Mouse (Mus musculus) embryonic stem cell, embryonic (primary cell): ENCODE results near the gene Plxnc1.

Experiments
- CTCF ChIA-PET, 4 experiments: fragments of 300-600 bp in 2 of 4; fragments of 350-600 bp in 2 of 4; sonication (Branson Sonifier 250); formaldehyde crosslinking; loops; one replicate each; lab custom pipeline; 2022; ENCODE audit warnings: inconsistent platforms in 2 of 4; lab: Charles Lee
- POLR2A ChIA-PET, 4 experiments: fragments of 300-600 bp in 2 of 4; fragments of 350-600 bp in 2 of 4; sonication (Branson Sonifier 250); formaldehyde crosslinking; loops; one replicate each; lab custom pipeline; 2022; ENCODE audit warnings: antibody characterized with exemption in 4 of 4, inconsistent platforms in 1 of 4; lab: Charles Lee

Gene Plxnc1

DNA sequence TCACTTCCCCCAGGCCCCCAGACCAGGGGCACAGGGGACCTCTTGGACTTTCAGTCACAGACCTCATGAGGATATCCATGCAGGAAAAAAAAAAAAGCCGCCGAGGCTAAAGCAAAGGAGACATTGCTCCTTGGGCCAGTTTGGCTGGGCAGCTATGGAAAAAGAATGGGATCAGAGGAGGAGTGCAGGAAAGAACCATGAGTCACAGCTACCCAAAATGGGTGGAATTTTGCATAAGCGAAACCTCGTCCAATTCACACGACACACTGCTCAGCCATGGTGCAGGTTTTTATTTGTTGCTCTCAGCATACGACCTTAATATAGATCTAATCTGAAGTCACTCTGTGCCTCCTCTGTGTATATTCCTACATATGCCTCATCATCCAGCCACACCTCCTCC, 28.9 kb downstream of the Plxnc1 start:
- ChIA-PET POLR2A (interaction anchor here in 1 of 4 experiments (0.5 kb wide), 1 partner anchor 290 kb away, joined by 3 read pairs; no protein-coding TSS in a partner anchor), CTCF (no interaction called here)

DNA sequence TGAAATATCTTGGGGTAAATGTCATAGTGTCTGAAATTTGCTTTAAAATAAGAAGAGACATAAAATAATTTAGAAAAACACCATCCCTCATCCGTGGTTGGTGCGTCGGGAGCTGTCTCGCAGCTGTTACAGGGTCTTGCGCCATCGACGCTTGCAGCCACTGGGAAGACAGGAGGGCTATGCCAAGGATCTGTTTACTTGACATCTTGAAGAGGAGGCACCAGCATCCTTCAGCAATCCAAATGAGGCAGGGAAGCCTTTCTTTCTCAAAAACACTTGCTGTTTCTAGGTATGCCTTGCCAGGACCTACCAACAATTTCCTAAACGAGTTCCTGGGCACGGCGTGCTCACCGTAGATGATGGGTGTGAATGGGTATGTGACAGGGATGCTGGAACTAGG, 30.6 kb downstream of the Plxnc1 start:
- ChIA-PET CTCF (no interaction called here), POLR2A (interaction anchor here in 1 of 4 experiments (0.5 kb wide), 1 partner anchor 10 kb away, joined by 5 read pairs; no protein-coding TSS in a partner anchor)

DNA sequence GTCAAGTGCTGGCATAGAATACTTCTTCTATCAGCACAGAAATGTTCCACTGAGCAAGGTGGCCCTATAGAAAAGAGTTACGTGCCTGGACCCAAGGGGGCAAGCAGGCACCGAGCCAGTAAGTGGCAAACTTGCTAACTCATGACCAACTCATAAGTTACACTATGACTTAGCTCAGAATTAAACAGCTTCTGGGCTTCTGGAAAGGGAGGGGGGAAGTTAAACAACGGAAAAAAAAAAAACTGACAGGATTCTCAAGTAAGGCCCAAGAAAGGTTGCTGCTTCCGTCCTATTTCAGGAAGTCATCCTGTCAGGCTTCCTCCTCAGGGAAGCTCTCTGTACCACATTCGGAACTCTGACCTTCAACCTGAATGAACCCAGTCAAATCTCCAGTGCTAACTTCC, 31.3 kb downstream of the Plxnc1 start:
- POLR2A ChIA-PET: interaction anchor here in 1 of 4 experiments (0.5 kb wide), 1 partner anchor 11 kb away, joined by 5 read pairs; no protein-coding TSS in a partner anchor
- CTCF ChIA-PET: interaction anchor here in 1 of 4 experiments (0.7 kb wide), 1 partner anchor 9 kb away, joined by 4 read pairs; no protein-coding TSS in a partner anchor

DNA sequence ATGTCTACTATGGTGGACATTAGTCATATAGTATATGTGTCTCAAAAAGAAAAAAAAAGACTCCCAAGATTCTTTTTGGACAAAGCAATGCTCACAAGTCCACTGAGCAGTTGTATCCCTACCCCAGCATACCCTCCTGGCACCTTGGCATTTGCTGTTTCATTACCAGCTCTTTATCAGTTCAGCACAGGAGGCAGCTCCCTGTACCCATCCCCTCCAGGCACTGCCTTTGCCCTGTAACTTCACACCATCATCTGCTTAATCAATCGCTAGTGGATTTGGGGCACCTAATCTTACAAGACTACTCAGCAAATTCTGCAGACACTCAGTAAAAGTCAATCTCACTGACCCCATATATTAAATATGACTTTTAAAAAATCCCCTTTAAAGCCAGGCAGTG, 32.1 kb downstream of the Plxnc1 start:
- ChIA-PET POLR2A (no interaction called here), CTCF (no interaction called here)

DNA sequence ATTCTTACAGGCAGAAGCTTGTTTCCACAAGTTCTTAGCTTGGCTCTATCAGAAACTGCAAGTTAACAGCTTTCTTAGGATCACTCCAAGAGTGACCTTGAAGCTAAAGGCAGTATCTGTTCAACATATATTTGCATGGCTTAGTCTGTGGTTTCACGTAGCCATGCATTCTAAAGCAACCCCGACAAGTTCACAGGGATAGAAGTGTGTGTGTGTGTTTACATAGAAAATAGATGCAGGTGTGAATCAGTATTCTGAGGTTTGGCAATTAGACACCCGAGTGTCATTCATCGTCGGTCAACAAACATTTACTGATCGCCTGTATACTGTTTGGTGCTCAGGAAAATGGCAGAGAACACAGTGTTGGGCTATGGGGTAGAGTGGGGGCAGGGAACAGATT, 33.5 kb downstream of the Plxnc1 start:
- ChIA-PET CTCF (interaction anchor here in 1 of 4 experiments (0.7 kb wide), 1 partner anchor 51 kb away, joined by 5 read pairs; no protein-coding TSS in a partner anchor), POLR2A (no interaction called here)

DNA sequence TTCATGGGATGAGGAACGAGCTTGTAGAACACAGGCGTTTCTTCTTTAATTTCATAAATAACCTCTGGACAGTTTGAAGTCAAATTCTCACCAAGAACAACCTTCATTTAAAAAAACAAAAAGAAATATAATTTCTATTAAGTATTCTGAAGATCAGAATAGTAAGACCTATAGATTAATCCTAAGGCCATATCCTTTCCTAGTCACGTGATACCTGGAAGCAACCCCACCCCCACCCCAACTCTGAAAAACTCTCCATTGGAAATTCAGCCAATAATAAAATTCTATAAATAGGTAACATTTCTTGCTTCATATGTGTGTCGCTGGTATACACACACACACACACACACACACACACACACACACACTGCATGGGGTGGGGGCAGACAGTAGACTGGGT, 34.1 kb downstream of the Plxnc1 start:
- POLR2A ChIA-PET: no interaction called here
- CTCF ChIA-PET: interaction anchor here in 1 of 4 experiments (0.7 kb wide), 1 partner anchor 51 kb away, joined by 5 read pairs; no protein-coding TSS in a partner anchor

DNA sequence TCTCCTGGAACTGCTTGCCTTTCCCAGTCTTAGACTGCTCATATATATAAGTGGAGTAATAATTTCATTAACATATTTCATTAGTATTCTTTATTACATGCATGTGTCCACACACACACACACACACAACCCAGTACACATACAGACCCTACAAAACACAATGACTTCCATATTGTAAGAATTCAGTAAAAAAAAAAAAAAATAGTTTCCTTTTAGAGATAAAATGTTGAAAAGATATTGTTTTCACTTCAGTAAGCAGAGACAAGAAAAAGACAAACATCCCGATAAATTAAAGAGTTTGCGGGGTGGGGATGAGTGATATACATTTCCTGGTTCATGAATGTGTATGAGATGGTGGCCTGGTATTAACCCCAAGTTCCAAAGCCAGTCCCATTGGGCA, 34.8 kb downstream of the Plxnc1 start:
- POLR2A ChIA-PET: no interaction called here
- CTCF ChIA-PET: interaction anchor here in 1 of 4 experiments (0.7 kb wide), 1 partner anchor 210 kb away, joined by 3 read pairs; no protein-coding TSS in a partner anchor

DNA sequence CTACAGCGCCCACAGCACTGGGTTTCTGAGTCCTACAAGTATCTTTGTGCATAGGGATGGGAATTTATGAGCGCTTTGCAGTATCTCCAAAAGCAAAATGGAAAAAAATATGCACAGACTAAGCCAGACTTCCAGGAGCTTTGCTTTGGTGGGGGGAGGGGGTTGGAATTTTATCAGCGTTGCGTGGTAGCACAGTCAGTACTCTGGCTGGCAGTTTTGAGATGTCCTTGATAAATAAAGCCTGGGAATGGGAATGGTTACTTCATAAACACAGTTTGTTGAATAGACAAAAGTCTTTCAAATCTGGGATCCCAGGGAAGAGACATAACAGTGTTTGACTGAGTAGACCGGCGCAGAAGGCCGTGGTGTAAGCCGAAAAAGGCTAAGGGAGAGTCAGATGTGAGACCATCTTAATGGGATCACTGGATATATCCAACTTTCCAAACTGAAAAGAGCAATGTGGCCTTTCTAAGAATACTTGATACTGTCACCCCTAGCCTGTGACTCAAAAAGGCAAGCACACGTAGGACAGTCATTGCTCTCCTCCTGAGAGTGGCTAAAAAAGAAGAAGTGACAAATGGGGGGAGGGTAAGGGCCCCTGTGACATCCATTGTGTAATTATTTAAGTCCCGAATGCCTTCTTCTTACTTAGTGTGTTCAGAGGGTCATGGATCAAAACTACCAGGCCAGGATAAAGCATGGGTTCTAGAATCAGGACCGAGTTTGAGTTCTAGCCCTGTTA, 35.5 kb downstream of the Plxnc1 start:
- ChIA-PET POLR2A (no interaction called here), CTCF (no interaction called here)

DNA sequence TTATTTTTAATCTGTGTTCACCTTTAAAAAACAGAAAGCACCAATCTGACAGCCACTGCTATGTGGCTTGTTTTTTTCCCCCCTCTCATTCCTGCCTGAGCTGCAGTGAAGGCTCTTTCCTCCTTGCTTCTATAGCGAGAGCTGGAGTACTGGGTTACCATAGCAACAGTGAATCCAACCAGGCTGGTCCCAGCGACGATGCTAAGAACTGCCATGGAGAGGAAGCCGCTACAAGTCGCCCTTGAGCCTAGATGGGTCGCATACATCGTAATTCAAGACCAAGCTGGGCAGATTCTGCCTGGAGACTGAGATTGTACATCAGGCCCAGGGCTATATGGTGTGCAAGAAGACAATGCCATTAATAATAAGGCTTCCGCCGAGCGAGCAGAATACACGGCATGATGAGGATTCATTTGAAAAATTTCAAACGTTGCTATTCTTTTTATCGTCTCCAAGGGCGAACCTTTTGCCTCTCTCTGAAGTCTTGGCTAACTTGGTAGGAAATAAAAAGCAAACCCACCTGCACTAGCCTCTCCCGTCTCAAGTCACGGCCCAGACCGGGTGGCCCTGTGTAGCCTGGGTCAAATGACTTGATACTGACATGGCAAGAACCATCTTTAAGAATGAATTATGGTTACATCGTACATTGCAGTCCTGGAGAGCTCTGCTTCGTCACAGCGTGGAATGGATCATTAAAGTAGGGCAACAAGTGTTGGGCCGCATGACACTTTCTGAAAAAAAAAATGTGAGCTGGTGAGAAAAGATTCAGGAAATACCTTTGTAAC, 38.8 kb downstream of the Plxnc1 start:
- ChIA-PET POLR2A (interaction anchor here in 1 of 4 experiments (0.8 to 1.2 kb wide), 2 partner anchors 12 to 40 kb away, joined by 3 read pairs; no protein-coding TSS in a partner anchor), CTCF (interaction anchor here in 2 of 4 experiments (0.5 to 0.6 kb wide), 2 partner anchors 19 to 1174 kb away, joined by 3 to 5 read pairs; no protein-coding TSS in a partner anchor)

DNA sequence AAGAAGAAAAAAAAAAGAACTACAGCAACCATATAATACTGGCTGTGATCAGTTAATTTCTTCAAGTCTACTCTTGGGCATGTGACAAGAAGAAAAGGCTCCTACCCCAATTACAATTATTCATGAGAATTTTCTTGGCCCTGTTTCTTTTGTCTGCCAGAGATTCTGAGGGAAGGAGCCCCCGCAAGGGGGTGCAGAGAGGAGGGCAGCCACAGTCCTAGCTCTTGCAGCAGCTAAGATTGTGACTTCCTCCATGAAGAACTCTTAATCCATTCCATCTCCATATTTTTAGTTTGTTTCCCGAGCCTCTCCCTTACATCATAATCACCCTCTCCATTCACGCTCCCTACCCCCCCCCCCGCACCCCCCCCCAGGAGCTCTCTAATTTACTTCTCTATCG, 39.4 kb downstream of the Plxnc1 start:
- POLR2A ChIA-PET: interaction anchor here in 2 of 4 experiments (0.6 to 1.2 kb wide), 2 partner anchors 41 to 46 kb away, joined by 3 to 4 read pairs; no protein-coding TSS in a partner anchor
- CTCF ChIA-PET: interaction anchor here in 1 of 4 experiments (0.5 to 0.7 kb wide), 2 partner anchors 25 to 152 kb away, joined by 4 read pairs; no protein-coding TSS in a partner anchor

DNA sequence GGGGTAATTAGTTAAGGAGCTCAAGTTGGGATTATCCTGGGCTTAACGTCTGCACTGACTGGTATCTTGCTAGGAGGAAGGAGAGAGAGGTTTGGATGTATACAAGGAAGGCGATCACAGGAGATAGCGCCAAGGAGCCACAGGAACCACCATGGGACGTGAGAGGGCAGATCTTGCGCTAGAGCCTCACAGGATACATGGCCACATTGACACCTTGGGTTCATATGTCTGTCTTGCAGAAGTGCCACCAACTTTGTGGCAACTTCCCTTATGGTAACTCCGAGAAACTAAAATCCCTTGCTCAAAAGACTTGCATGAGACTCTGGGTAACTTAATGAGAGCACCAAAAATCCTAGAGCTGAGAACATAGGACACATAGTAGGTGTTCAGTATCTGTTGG, 47.7 kb downstream of the Plxnc1 start:
- CTCF ChIA-PET: no interaction called here
- POLR2A ChIA-PET: no interaction called here

DNA sequence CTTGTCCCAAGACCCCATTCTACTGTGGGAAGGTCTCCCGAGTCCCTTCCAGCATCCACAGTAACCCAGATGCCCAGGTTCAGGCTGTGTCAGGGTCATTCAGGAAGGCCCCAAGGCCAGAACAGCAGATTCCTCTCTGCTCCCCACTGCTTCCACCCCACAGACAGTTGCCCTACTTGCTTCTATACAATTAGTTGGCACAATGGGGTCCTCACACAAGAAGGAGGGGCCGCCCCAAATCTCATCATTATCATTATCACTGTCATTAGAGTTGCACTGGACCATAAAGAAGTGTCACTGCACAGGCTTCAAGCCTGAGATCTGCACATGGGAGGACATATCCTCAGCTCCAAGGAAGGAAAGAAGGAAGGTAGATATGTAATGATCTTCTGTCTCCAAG, 48.3 kb downstream of the Plxnc1 start:
- CTCF ChIA-PET: no interaction called here
- POLR2A ChIA-PET: no interaction called here

DNA sequence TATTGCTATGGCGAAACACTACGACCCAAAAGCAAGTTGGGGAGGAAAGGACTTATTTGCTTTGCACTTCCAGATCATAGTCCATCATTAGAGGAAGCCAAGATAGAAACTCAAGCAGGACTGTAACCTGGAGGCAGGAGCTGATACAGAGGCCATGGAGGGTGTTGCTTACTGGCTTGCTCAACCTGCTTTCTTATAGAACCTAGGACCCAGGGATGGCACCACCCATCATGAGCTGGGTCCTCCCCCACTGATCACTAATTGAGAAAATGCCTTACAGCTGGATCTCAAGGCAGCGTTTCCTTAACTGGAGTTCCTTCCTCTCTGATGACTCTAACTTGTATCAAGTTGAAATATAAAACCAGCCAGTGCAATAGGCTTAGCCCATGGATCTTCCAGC, 48.8 kb downstream of the Plxnc1 start:
- ChIA-PET POLR2A (no interaction called here), CTCF (no interaction called here)

DNA sequence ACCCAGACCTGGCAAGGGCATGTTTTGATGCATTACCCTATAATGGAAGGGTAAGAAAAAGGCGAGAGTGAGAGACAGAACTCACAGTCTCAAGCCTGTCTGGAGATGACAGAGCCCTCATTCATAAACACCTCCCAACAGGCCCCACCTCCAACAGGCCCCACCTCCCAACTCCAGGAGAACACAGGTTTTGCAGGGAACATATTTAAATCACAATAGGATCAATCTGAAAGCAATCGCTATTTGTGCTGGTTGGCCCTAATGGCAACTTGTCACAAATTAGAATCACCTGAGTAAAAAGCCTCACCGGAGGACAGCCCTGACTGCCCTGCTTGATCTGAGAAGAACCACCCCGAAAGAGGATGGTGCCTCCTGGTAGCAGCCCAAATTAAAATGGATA, 54.9 kb downstream of the Plxnc1 start:
- ChIA-PET CTCF (interaction anchor here in 1 of 4 experiments (0.7 kb wide), 1 partner anchor 281 kb away, joined by 3 read pairs; no protein-coding TSS in a partner anchor), POLR2A (interaction anchor here in 1 of 4 experiments (0.9 kb wide), 1 partner anchor 17 kb away, joined by 3 read pairs; no protein-coding TSS in a partner anchor)

DNA sequence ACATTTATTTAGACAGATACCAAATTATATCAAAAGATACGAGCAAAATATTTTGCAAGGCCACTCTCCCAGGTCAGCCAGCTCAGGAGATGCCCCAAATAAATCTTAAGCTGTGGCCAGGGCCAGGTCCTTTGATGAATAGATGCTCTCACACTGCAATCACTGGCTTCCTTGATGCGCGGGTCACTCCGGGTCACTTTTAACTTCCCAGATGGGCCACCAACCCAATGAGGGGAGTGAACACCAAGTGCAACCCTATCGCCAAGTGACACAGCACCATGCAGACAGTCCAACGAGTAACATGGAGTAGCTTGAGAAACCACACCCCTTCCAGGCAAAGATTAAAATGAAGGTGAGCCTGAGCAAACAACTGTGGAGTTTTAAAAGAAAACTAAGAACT, 61.4 kb downstream of the Plxnc1 start:
- POLR2A ChIA-PET: interaction anchor here in 1 of 4 experiments (0.6 kb wide), 1 partner anchor 1837 kb away, joined by 4 read pairs; no protein-coding TSS in a partner anchor
- CTCF ChIA-PET: no interaction called here

DNA sequence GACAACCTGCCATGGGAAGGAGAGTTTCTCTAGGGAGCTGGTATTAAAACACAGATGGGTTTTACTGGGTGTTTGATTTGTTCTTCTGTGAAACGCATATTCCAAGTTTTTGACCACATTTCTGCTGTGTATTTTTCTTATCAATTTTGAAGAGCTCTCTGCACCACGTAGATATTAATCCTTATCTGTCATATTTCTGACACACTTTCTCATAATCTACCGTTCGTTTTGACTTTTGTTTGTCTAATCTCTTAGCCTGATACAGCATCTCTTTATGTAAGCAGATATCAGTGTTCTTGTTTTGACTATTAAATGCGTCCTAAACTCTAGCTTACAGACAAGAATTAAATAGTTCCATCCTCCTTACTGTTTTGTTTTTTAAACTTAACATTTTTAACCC, 73.1 kb downstream of the Plxnc1 start:
- CTCF ChIA-PET: no interaction called here
- POLR2A ChIA-PET: interaction anchor here in 1 of 4 experiments (0.8 kb wide), 1 partner anchor 10 kb away, joined by 4 read pairs; no protein-coding TSS in a partner anchor

DNA sequence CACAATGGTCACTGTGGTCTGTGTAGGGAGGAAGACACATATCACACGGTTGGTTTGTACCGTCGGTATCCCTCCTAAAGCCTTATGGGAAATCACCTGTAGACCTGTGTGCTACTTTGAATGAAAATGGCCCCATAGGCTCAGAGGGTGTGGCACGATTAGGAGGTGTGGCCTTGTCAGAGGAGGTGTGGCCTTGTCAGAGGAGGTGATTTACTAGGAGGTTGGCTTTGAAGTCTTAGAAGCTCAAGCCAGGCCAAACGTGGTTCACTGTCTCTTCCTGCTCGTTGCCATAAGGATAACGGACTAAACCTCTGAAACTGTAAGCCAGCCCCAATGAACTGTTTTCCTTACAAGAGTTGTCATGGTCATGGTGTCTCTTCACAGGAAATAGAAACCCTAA, 73.5 kb downstream of the Plxnc1 start:
- ChIA-PET CTCF (no interaction called here), POLR2A (interaction anchor here in 1 of 4 experiments (0.8 to 0.9 kb wide), 2 partner anchors 9 to 10 kb away, joined by 3 to 4 read pairs; no protein-coding TSS in a partner anchor)

DNA sequence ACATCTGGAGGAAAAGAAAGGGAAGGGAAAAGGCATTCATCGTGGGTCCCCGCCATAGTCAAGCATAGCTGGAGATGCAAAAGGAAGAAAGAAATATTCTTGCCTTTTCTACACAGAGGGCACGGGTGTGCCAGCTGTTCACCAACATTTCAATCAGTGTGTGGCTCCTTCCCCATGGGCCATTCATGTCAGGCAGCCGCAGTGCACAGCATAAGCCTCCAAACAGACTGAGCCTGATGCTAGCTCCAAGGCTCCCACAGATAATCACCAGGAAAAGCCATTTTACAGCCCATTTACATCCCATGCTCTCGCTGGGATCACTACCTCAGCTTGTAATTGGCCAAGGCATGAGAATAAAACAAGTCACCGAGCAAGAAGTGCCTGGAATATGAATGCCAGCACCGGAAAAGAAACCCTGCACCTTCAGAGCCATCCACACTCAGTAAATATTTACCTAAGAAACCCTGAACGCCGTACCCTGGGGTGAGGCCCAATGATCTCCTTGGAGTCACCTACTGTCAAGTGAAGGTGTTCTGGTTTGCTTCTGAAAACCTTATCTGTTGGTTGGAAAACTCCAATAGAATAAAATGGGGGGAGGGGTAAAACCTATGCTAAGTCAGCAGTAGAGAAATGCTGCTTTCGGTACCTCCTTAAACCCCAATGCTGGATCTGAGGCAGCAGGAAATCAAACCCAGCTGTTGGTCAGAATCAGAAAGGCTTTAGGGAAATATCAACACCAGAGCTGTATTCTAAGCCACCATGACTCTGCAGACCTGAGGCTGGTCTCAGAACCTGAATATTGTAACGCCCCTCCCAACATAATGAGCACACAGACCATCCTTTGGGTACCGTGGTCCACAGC, 77.4 kb downstream of the Plxnc1 start:
- ChIA-PET CTCF (interaction anchor here in 1 of 4 experiments (0.6 kb wide), 1 partner anchor 568 kb away, joined by 3 read pairs; no protein-coding TSS in a partner anchor), POLR2A (interaction anchor here in 1 of 4 experiments (1.0 kb wide), 1 partner anchor 25 kb away, joined by 4 read pairs; no protein-coding TSS in a partner anchor)
